Mouse (Mus musculus) MEL (cell line): ENCODE results near the gene Npsr1.

ENCODE experiments used
- CTCF ChIP-seq, 3 experiments: IDR thresholded peaks in 2 of 3; conservative IDR thresholded peaks in 1 of 3; 2 replicates each; pipeline ENCODE4 v1.5.1; 2011 to 2012; ENCODE audit warnings: low read length in 3 of 3, low read depth in 2 of 3, mild to moderate bottlenecking in 2 of 3, improper control_type of control experiment in 1 of 3, inconsistent platforms in 1 of 3, mixed read lengths in 1 of 3, moderate library complexity in 1 of 3; ENCODE audit not compliant: control insufficient read depth in 1 of 3, insufficient read depth in 1 of 3, poor library complexity in 1 of 3, severe bottlenecking in 1 of 3
- GATA1 ChIP-seq: IDR thresholded peaks from 2 replicates; pipeline ENCODE4 v1.6.1; 2011; ENCODE audit warnings: low read depth, low read length, improper control_type of control experiment
- MAZ ChIP-seq: IDR thresholded peaks from 2 replicates; pipeline ENCODE4 v1.6.1; 2012; ENCODE audit warnings: low read depth, mild to moderate bottlenecking, inconsistent platforms, low read length, improper control_type of control experiment
- NELFE ChIP-seq: IDR thresholded peaks from 2 replicates; pipeline ENCODE4 v1.6.1; 2011; ENCODE audit warnings: low read depth, low read length, improper control_type of control experiment
- NRF1 ChIP-seq: IDR thresholded peaks from 2 replicates; pipeline ENCODE4 v1.6.1; 2014; ENCODE audit warnings: low read depth, mild to moderate bottlenecking, inconsistent platforms, low read length, improper control_type of control experiment, moderate library complexity; ENCODE audit not compliant: poor library complexity, insufficient read depth, severe bottlenecking
- POLR2A ChIP-seq, 2 experiments: IDR thresholded peaks; 2 replicates each; pipeline ENCODE4 v1.6.1; 2011 to 2012; ENCODE audit warnings: low read length in 2 of 2, mild to moderate bottlenecking in 2 of 2, control low read depth in 1 of 2, improper control_type of control experiment in 1 of 2, low read depth in 1 of 2, moderate library complexity in 1 of 2; ENCODE audit not compliant: control insufficient read depth in 1 of 2, insufficient read depth in 1 of 2, poor library complexity in 1 of 2
- POLR2AphosphoS5 ChIP-seq: IDR thresholded peaks from 2 replicates; pipeline ENCODE4 v1.6.1; 2012; ENCODE audit warnings: low read depth, borderline replicate concordance, mild to moderate bottlenecking, inconsistent platforms, low read length, moderate library complexity, mixed read lengths
- RAD21 ChIP-seq: IDR thresholded peaks from 2 replicates; pipeline ENCODE4 v1.6.1; 2011; ENCODE audit warnings: mild to moderate bottlenecking, low read depth, low read length, improper control_type of control experiment
- TCF12 ChIP-seq: IDR thresholded peaks from 2 replicates; pipeline ENCODE4 v1.6.1; 2014; ENCODE audit warnings: low read depth, mild to moderate bottlenecking, inconsistent platforms, low read length, improper control_type of control experiment, moderate library complexity

- TF ChIP-seq GATA1 (no peak), CTCF (IDR thresholded peaks at IDR 0.05 in 2 of 3, conservative IDR thresholded peaks at IDR 0.05 in 1 of 3; ENCODE audit: control insufficient read depth in 1 of 3, insufficient read depth in 1 of 3, low read depth in 2 of 3, low read length in 3 of 3, poor library complexity in 1 of 3, severe bottlenecking in 1 of 3) (no peak), POLR2A (IDR thresholded peaks at IDR 0.05; ENCODE audit: control insufficient read depth in 1 of 2, insufficient read depth in 1 of 2, low read depth in 1 of 2, low read length in 2 of 2, poor library complexity in 1 of 2) (no peak), NELFE (no peak), MAZ (no peak), RAD21 (no peak), NRF1 (no peak), TCF12 (no peak), POLR2AphosphoS5 (no peak)
These were observed 38.6 kb downstream of the Npsr1 start for GRCm38 (mm10) chr9:24136354-24136753.
